Comparison of ENCODE assay signal across 8 mouse cellular contexts in genomic region chr3:131107301-131108093, GRCm38 (mm10). TPM values are rescaled to one million over a fixed set of nuclear protein-coding genes. Genes with fewer than 3 reads are reported as not detected.
DNase-seq lines count a peak whose midpoint lies in the region; ATAC-seq lines count a peak whose summit lies in the region.

No protein-coding gene starts in this region.

- H3K4me1 ChIP-seq in heart, embryonic 12.5 days (replicated peaks), result peaks cover 29% of the 10 kb centered on the region
- peaks cover 66% of the 10 kb centered on the region for H3K4me1 ChIP-seq in forebrain, embryonic 15.5 days
- peaks cover 40% of the 10 kb centered on the region for H3K4me1 ChIP-seq in midbrain, embryonic 11.5 days (ENCODE audit: control insufficient read depth, insufficient read depth, low read length)

- no peak for ATAC-seq in heart, embryonic 12.5 days (ENCODE audit: insufficient number of reproducible peaks, low FRiP score)
- no peak for ATAC-seq in forebrain, embryonic 15.5 days (replicated peaks)
- ATAC-seq in midbrain, embryonic 11.5 days (ENCODE audit: low FRiP score), result 0 out of 2 replicates have a peak, but pooled peaks have one; percentile 0

- under 1% methylated on average over 34 of the region's 34 CpGs for WGBS in heart, embryonic 12.5 days
- whole genome bisulfite sequencing in forebrain, embryonic 15.5 days, result 2% methylated on average over 34 of the region's 34 CpGs
- under 1% methylated on average over 34 of the region's 34 CpGs for WGBS in midbrain, embryonic 11.5 days

- peak overlapping the region; percentile 44; the same call in 1 of the 2 replicates for H3K9ac ChIP-seq in heart, embryonic 12.5 days
- peak overlapping the region; percentile 23; the same call in 1 of the 2 replicates for H3K9ac ChIP-seq in forebrain, embryonic 15.5 days (replicated peaks)
- peak overlapping the region; percentile 58 for H3K9ac ChIP-seq in midbrain, embryonic 11.5 days (ENCODE audit: low read length)

- peaks cover 35% of the 10 kb centered on the region for H3K27me3 ChIP-seq in heart, embryonic 12.5 days (replicated peaks)
- peaks cover 41% of the 10 kb centered on the region for H3K27me3 ChIP-seq in forebrain, embryonic 15.5 days
- H3K27me3 ChIP-seq in midbrain, embryonic 11.5 days (ENCODE audit: control insufficient read depth, insufficient read depth, low read length), result peaks cover 35% of the 10 kb centered on the region

- H3K27ac ChIP-seq in heart, embryonic 12.5 days (ENCODE audit: poor library complexity, severe bottlenecking), result no peak overlapping the region
- 0 out of 2 replicates have a peak overlapping the region, but pooled peaks have one; percentile 51 for H3K27ac ChIP-seq in forebrain, embryonic 15.5 days (replicated peaks)
- no peak overlapping the region for H3K27ac ChIP-seq in midbrain, embryonic 11.5 days (ENCODE audit: low read depth, low read length)

- peak overlapping the region; percentile 49 for H3K4me3 ChIP-seq in heart, embryonic 12.5 days
- peak overlapping the region; percentile 46 for H3K4me3 ChIP-seq in forebrain, embryonic 15.5 days
- peak overlapping the region; percentile 34 for H3K4me3 ChIP-seq in midbrain, embryonic 11.5 days (ENCODE audit: low read depth, low read length)

- H3K36me3 ChIP-seq in heart, embryonic 12.5 days, result no peaks in the 10 kb centered on the region
- no peaks in the 10 kb centered on the region for H3K36me3 ChIP-seq in forebrain, embryonic 15.5 days
- H3K36me3 ChIP-seq in midbrain, embryonic 11.5 days (ENCODE audit: control insufficient read depth, insufficient read depth, low read length), result no peaks in the 10 kb centered on the region

- no peaks in the 10 kb centered on the region for H3K9me3 ChIP-seq in heart, embryonic 12.5 days (replicated peaks)
- no peaks in the 10 kb centered on the region for H3K9me3 ChIP-seq in forebrain, embryonic 15.5 days
- H3K9me3 ChIP-seq in midbrain, embryonic 11.5 days (ENCODE audit: control insufficient read depth, low read length), result no peaks in the 10 kb centered on the region

- DNase-seq in heart, postnatal 4 days, result no peak
- peak; percentile 67 for DNase-seq in ES-CJ7 (ENCODE audit: low read depth, low spot score)
- DNase-seq in midbrain, embryonic 11.5 days (ENCODE audit: low spot score, missing footprints), result peak; percentile 96
- no peak for DNase-seq in layer of hippocampus, adult 8-10 months (ENCODE audit: low spot score in 2 of 2)
- no peak for DNase-seq in gastrocnemius, postnatal 36 days
- no peak for DNase-seq in testis, postnatal 10 days (ENCODE audit: low spot score)

- H3K4me2 ChIP-seq in heart, embryonic 12.5 days, result peak overlapping the region; percentile 83
- H3K4me2 ChIP-seq in forebrain, embryonic 15.5 days (replicated peaks), result peak overlapping the region; percentile 84
- peak overlapping the region; percentile 75 for H3K4me2 ChIP-seq in midbrain, embryonic 11.5 days

- intact Hi-C loops in gastrocnemius, postnatal 36 days (cut with DNase I), result no loop called here

RNA-seq across cellular contexts. Expression of gene Lef1, which starts 2.8 kb away (rescaled TPM):
- polyA plus RNA-seq in heart, embryonic 12.5 days (2016; fragmentation: Nextera tagmentation; extraction: Ambion mirVana), result 18.7 and 21.2 TPM in 2 replicates
- total RNA-seq in heart, postnatal 4 days (2021), result 1 to 10 TPM in 1 of 2 experiments, under 1 TPM in 1; 0.67 to 1.1 TPM
- polyA plus RNA-seq in forebrain, embryonic 15.5 days (2015; fragmentation: Nextera tagmentation; extraction: Ambion mirVana), result 14.3 and 18.6 TPM in 2 replicates
- polyA plus RNA-seq in midbrain, embryonic 11.5 days (2014; fragmentation: Nextera tagmentation; extraction: Ambion mirVana), result 66.9 and 67.7 TPM in 2 replicates
- 10 to 100 TPM in 1 of 4 experiments, 1 to 10 TPM in 3; 6.0 to 10.8 (median 6.5) TPM for total RNA-seq in layer of hippocampus, adult 8-10 months (2022)
- 1 to 10 TPM in 1 of 2 experiments, under 1 TPM in 1; 0.32 to 1.1 TPM for total RNA-seq in gastrocnemius, postnatal 36 days (2021)

Comparison
In these comparisons a context has a peak if more than half of its experiments do, and no peak if none do; other contexts are left out.
1. DNase-seq: peak in ES-CJ7 (single experiment) and midbrain, embryonic 11.5 days (single experiment); none in heart, postnatal 4 days (single experiment), layer of hippocampus, adult 8-10 months (0 of 2), gastrocnemius, postnatal 36 days (0 of 2) and testis, postnatal 10 days (single experiment).
2. Peak in every context shown above with its lines, with median percentiles within 50 percentile points of each other: H3K4me2 ChIP-seq, H3K4me3 ChIP-seq and H3K9ac ChIP-seq.